Mouse (Mus musculus) stomach, embryonic 14.5 days (tissue): ENCODE measurements around the gene Syngap1. TPM values are rescaled to one million over a fixed set of nuclear protein-coding genes. Genes with fewer than 3 reads are reported as not detected.
A peak's percentile ranks its signal among the peaks of the same experiment; 100 is the strongest.

Experiments
- ATAC-seq: fragments of 200-750 bp; cut with Nextera tagmentation; 2 replicates; pipeline ENCODE4 v1.8.0; 2017; ENCODE audit warnings: low read depth, moderate TSS enrichment; ENCODE audit not compliant: insufficient number of reproducible peaks, insufficient read depth, low FRiP score
- H3K27ac ChIP-seq: fragments of 300-500 bp; sonication (generic); 2 replicates; pipeline ENCODE4 v1.5.1; 2014; ENCODE audit warnings: mild to moderate bottlenecking, low read length, moderate library complexity, mixed read lengths
- H3K27me3 ChIP-seq: fragments of 300-500 bp; sonication (generic); 2 replicates; pipeline ENCODE4 v1.6.1; 2014; ENCODE audit warnings: low read length, control low read depth, mixed read lengths; ENCODE audit not compliant: control insufficient read depth, insufficient read depth
- H3K36me3 ChIP-seq: fragments of 300-500 bp; sonication (generic); 2 replicates; pipeline ENCODE4 v1.6.1; 2014; ENCODE audit warnings: mild to moderate bottlenecking, control low read depth, low read length, moderate library complexity, mixed read lengths; ENCODE audit not compliant: control insufficient read depth, insufficient read depth
- H3K4me1 ChIP-seq: fragments of 300-500 bp; sonication (generic); 2 replicates; pipeline ENCODE4 v1.6.1; 2014; ENCODE audit warnings: low read length, control low read depth, mixed read lengths; ENCODE audit not compliant: control insufficient read depth, insufficient read depth
- H3K4me2 ChIP-seq: fragments of 300-500 bp; sonication (generic); replicated peaks from 2 replicates; pipeline ENCODE4 v1.6.1; 2014; ENCODE audit warnings: low read depth, low read length, control low read depth
- H3K4me3 ChIP-seq: fragments of 300-500 bp; sonication (generic); 2 replicates; pipeline ENCODE4 v1.5.1; 2014; ENCODE audit warnings: low read depth, low read length, control low read depth
- H3K9ac ChIP-seq: fragments of 300-500 bp; sonication (generic); replicated peaks from 2 replicates; pipeline ENCODE4 v1.6.1; 2014; ENCODE audit warnings: low read depth, mild to moderate bottlenecking, control low read depth, low read length, moderate library complexity, mixed read lengths
- H3K9me3 ChIP-seq: fragments of 300-500 bp; sonication (generic); 2 replicates; pipeline ENCODE4 v1.6.1; 2016; ENCODE audit warnings: low read depth, low read length, control low read depth; ENCODE audit not compliant: control insufficient read depth
- WGBS: fragments of 180-500 bp; shearing (Covaris S2); extraction: QIAGEN DNeasy Blood & Tissue Kit; methylation state at CpG from one replicate; pipeline ENCODE4 v1.1.7; 2014; 5-methylcytosine and 5-hydroxymethylcytosine counted together
- polyA plus RNA-seq: library from polyadenylated mRNA; unstranded; fragments of >200 nt; fragmentation: Nextera tagmentation; extraction: Ambion mirVana; gene quantifications from 2 replicates; pipeline ENCODE4 v1.2.1, GENCODE M21; 2014

The Syngap1 gene
- polyA plus RNA-seq, 1 experiment from 2014 or later = 3.0 TPM

GRCm38 (mm10) chr17:26938731-26939130 is 2.3 kb upstream of the Syngap1 start:
- H3K36me3 ChIP-seq = peaks cover 17% of the 10 kb centered on the region
- no peaks in the 10 kb centered on the region for H3K27me3 ChIP-seq
- H3K4me3 ChIP-seq = peak overlapping the region; percentile 66
- WGBS = under 1% methylated on average over 22 of the region's 22 CpGs
- no peak for ATAC-seq
- no peaks in the 10 kb centered on the region for H3K9me3 ChIP-seq
- H3K4me2 ChIP-seq = peak overlapping the region; percentile 98
- H3K27ac ChIP-seq = peak overlapping the region; percentile 84
- peak overlapping the region; percentile 63 for H3K9ac ChIP-seq
- H3K4me1 ChIP-seq = peaks cover 31% of the 10 kb centered on the region

DNA sequence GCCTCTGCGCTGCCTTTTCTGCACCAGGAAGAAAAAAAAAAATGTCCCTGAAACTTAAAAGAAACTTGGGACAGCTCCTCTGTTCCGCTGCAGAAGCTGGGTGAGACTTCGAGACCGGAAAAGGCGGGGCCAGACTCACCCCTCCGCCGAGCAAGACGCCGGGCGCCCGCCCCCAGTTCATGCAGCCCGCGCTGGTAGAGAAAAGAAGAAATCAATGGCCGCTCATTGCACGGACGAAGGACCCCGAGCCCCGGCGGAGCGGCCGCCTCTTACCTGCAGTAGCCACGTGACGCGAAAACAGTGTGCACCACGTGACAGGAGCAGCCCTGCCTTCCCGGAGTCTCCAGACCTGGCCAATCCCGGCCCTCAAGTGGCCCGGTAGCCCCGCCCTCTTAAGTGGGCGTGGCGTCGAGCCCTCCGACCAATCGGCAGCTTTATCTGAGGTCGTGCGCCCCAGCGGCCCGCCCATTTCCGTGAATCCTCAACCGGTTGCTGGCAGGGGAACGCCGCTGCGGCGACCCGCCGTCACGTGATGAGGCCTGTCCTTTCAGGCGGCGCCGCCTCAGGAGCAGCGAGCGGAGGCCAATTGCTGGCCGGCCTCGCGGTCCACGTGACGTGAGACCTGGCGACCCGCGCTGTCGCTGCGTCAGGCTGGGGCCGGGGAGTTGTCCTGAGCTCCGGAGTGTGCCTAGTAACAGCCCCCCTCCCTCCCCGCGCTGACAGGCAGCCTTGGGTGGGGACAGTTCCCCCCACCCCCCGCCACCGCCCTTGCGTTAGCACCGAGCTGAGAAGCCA is 1.7 kb upstream of the Syngap1 start, which contains the start of gene Cuta:
Cuta (minus strand) TSS at position 392 of the 795 bp plus-strand sequence.
- WGBS = under 1% methylated on average over 70 of the region's 70 CpGs
- Histone ChIP-seq H3K9me3 (no peaks in the 10 kb centered on the region), H3K27ac (peak within 1 kb of the TSS; percentile 96), H3K4me3 (peak within 1 kb of the TSS; percentile 66), H3K9ac (peak within 1 kb of the TSS; percentile 63), H3K4me2 (peak within 1 kb of the TSS; percentile 98), H3K36me3 (peaks cover 15% of the 10 kb centered on the region), H3K27me3 (no peaks in the 10 kb centered on the region), H3K4me1 (peaks cover 26% of the 10 kb centered on the region)
- peak; percentile 94 for ATAC-seq

DNA sequence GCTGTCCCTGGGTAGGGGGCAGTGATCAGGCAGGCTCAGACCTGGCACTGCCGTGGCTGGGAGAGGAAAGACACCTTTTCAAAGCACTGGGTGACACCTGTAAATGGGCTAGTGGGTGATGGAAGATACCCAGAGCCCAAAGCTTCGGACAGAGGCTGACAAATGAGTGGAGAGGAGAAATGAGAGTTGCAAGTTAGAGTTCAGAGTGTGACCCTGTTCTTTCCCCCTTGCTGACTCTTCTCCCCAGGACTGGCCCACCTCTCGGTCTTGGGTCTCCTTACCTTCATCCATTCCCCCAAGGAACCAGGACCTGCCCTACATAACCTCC is 1.1 kb upstream of the Syngap1 start:
- Histone ChIP-seq H3K27me3 (no peaks in the 10 kb centered on the region), H3K4me1 (peaks cover 26% of the 10 kb centered on the region), H3K9ac (peak overlapping the region; percentile 32; the same call in 1 of the 2 replicates), H3K27ac (peak overlapping the region; percentile 96), H3K9me3 (no peaks in the 10 kb centered on the region), H3K4me2 (peak overlapping the region; percentile 74), H3K4me3 (peak overlapping the region; percentile 66), H3K36me3 (peaks cover 14% of the 10 kb centered on the region)
- 2% methylated on average over 3 of the region's 3 CpGs for WGBS
- no peak for ATAC-seq

GRCm38 (mm10) chr17:26941841-26942570 is 953 bp downstream of the Syngap1 start:
- H3K27ac ChIP-seq = peak overlapping the region; percentile 72; the same call in 1 of the 2 replicates
- peaks cover 4% of the 10 kb centered on the region; the same call in 1 of the 2 replicates for H3K36me3 ChIP-seq
- ATAC-seq = no peak
- H3K4me2 ChIP-seq = peak overlapping the region; percentile 51
- peaks cover 40% of the 10 kb centered on the region for H3K4me1 ChIP-seq
- peak overlapping the region; percentile 39 for H3K4me3 ChIP-seq
- no peaks in the 10 kb centered on the region for H3K9me3 ChIP-seq
- H3K9ac ChIP-seq = peak overlapping the region; percentile 31; the same call in 1 of the 2 replicates
- no peaks in the 10 kb centered on the region for H3K27me3 ChIP-seq
- 18% methylated on average over 4 of the region's 4 CpGs for WGBS

- Histone ChIP-seq H3K9me3 (no peaks in the 10 kb centered on the region), H3K27me3 (no peaks in the 10 kb centered on the region), H3K9ac (peak overlapping the region; percentile 53), H3K4me2 (peak overlapping the region; percentile 82), H3K4me1 (peaks cover 42% of the 10 kb centered on the region), H3K27ac (peak overlapping the region; percentile 72), H3K4me3 (peak overlapping the region; percentile 35), H3K36me3 (no peaks in the 10 kb centered on the region)
- no peak for ATAC-seq
- 27% methylated on average over 13 of the region's 13 CpGs for WGBS
These were observed 4.9 kb downstream of the Syngap1 start for GRCm38 (mm10) chr17:26945824-26946495.

DNA sequence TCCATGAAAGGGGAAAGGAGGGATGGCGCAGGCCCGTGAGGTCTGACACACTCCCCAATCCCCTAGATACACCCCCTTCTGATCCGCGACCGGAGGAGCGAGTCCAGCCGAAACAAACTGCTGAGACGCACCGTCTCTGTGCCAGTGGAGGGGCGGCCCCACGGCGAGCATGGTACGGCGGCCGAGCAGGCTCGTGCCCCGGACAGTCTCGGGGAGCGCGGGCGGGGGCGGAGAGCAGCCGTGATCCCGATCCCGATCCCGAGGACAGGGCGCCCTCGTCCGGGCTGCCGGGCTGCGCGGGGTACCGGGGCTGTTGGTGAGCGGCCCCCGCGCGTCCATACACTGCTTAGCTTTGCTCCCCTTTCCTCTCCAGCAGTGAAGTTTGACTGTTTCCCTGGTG is 5.5 kb downstream of the Syngap1 start:
- 3% methylated on average over 37 of the region's 37 CpGs for WGBS
- Histone ChIP-seq H3K4me1 (peaks cover 45% of the 10 kb centered on the region), H3K27me3 (no peaks in the 10 kb centered on the region), H3K9me3 (no peaks in the 10 kb centered on the region), H3K27ac (peak overlapping the region; percentile 72), H3K4me3 (peak overlapping the region; percentile 35), H3K36me3 (no peaks in the 10 kb centered on the region), H3K9ac (peak overlapping the region; percentile 53), H3K4me2 (peak overlapping the region; percentile 82)
- ATAC-seq = peak; percentile 51

DNA sequence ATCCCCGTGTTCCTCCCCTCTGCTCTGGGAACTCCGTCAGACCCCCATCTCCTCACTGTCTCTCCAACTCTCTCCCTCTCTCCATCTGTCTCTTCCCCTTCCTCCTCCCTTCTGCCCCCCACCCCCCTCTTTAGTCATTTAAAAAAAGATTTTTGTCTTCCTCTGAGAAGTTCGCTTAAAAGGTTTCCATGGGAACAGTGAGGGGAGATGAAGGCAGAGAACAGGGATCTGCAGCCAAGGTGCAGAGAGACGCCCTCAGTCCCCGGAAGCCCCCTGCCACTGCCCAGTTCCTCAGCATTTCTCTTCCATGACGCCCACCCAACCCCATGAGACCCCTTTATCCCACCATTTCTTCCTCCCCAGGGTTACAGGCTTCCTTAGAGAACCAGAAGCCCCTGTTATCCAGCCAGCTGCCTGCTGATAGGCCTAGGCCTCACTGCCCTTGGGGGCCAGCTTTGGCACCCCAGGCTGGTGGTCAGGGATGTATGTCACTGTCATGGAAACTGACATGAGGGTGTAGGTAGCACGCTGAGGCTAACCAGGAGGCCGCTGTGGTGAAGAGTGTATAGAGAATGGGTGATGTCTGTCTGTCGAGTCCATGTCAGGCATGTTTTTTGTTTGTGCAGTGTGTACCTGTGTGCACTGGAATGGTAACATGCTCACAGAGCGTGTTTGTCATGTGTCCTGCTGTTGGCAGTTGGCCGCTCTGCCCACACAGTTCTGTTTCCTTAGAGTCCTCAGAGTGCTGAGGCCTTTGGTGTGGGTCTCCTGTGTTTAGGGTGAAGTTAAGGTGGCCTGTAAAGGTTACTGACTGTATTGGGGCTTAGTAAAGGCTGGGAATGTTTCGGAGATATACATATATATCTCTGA is 6.4 kb downstream of the Syngap1 start:
- H3K9ac ChIP-seq = no peak overlapping the region
- peaks cover 52% of the 10 kb centered on the region for H3K4me1 ChIP-seq
- H3K27me3 ChIP-seq = no peaks in the 10 kb centered on the region
- peak overlapping the region; percentile 35; the same call in 1 of the 2 replicates for H3K4me3 ChIP-seq
- H3K9me3 ChIP-seq = no peaks in the 10 kb centered on the region
- H3K27ac ChIP-seq = peak overlapping the region; percentile 72; the same call in 1 of the 2 replicates
- no peak for ATAC-seq
- H3K36me3 ChIP-seq = no peaks in the 10 kb centered on the region
- peak overlapping the region; percentile 82; the same call in 1 of the 2 replicates for H3K4me2 ChIP-seq
- WGBS = 58% methylated on average over 12 of the region's 12 CpGs
